Mouse (Mus musculus) liver, postnatal 0 days (tissue): Measurements from ENCODE around the gene Lars2.
"Not testable (repeated sequence)": the region's sequence is repeated elsewhere in the genome, so short reads cannot be mapped to it uniquely, and the experiment has no call there.

ENCODE experiments used
- CTCF ChIP-seq: sonication (generic); IDR thresholded peaks from 2 replicates; pipeline ENCODE4 v1.5.1; 2016; ENCODE audit warnings: antibody characterized with exemption, low read depth
- EP300 ChIP-seq: IDR thresholded peaks from 2 replicates; pipeline ENCODE4 v1.6.1; 2016; ENCODE audit warnings: antibody characterized with exemption, low read depth, mild to moderate bottlenecking

- TF ChIP-seq EP300, CTCF: not testable (repeated sequence)
These were observed 17.4 kb upstream of the Lars2 start for GRCm38 (mm10) chr9:123349286-123349685.
